Mouse (Mus musculus) C2C12 (cell line): ENCODE results near the gene Cchcr1.

ENCODE experiments used
- CTCF ChIP-seq: IDR thresholded peaks from one replicate; pipeline ENCODE4 v1.5.1; 2011; ENCODE audit not compliant: control insufficient read depth, insufficient read depth, insufficient read length
- MAX ChIP-seq: IDR thresholded peaks from one replicate; pipeline ENCODE4 v1.6.1; 2011; ENCODE audit warnings: mild to moderate bottlenecking, control low read depth
- USF1 ChIP-seq: IDR thresholded peaks from one replicate; pipeline ENCODE4 v1.6.1; 2011; ENCODE audit warnings: low read depth, mild to moderate bottlenecking, control low read depth, moderate library complexity

- TF ChIP-seq USF1, result no peak
- no peak for TF ChIP-seq CTCF
- no peak for TF ChIP-seq MAX
Measured at GRCm38 (mm10) chr17:35567150-35567549, 50.2 kb downstream of the Cchcr1 start, which contains the start of gene 2300002M23Rik.
